Comparison of ENCODE assay signal across 8 mouse cellular contexts in genomic region chr14:54463959-54464292, GRCm38 (mm10). TPM values are rescaled to one million over a fixed set of nuclear protein-coding genes. Genes with fewer than 3 reads are reported as not detected.
DNase-seq lines count a peak whose midpoint lies in the region; ATAC-seq lines count a peak whose summit lies in the region.

Gene Lrp10, plus strand, starts transcription at chr14:54464137.

- H3K4me3 ChIP-seq in hindbrain, embryonic 12.5 days, result peak within 1 kb of the TSS; percentile 79

- H3K27me3 ChIP-seq in hindbrain, embryonic 12.5 days, result no peaks in the 10 kb centered on the region

- peak within 1 kb of the TSS; percentile 76 for H3K27ac ChIP-seq in hindbrain, embryonic 12.5 days

- 0% methylated on average over 35 of the region's 35 CpGs for WGBS in hindbrain, embryonic 12.5 days

- peak; percentile 90 for ATAC-seq in hindbrain, embryonic 12.5 days (ENCODE audit: low FRiP score)

- H3K36me3 ChIP-seq in hindbrain, embryonic 12.5 days, result peaks cover 16% of the 10 kb centered on the region

- peaks cover 8% of the 10 kb centered on the region for H3K4me1 ChIP-seq in hindbrain, embryonic 12.5 days

- peak; percentile 85 for DNase-seq in NIH3T3 (ENCODE audit: low read depth)
- DNase-seq in cerebellum, postnatal 10 days, result peak; percentile 94 to 96
- DNase-seq in frontal cortex, postnatal 14 days (ENCODE audit: low spot score in 2 of 2), result peak; percentile 67 to 75
- peak; percentile 81 to 86 for DNase-seq in layer of hippocampus, postnatal 14 days (ENCODE audit: low spot score in 2 of 2)
- peak; percentile 93 for DNase-seq in lung, postnatal 10 days
- DNase-seq in ovary, postnatal 14 days (ENCODE audit: low spot score), result peak; percentile 74
- DNase-seq in thymus, postnatal 14 days, result peak; percentile 95

- no peaks in the 10 kb centered on the region for H3K9me3 ChIP-seq in hindbrain, embryonic 12.5 days (replicated peaks)

- H3K9ac ChIP-seq in hindbrain, embryonic 12.5 days, result peak within 1 kb of the TSS; percentile 81

- peak within 1 kb of the TSS; percentile 92 for H3K4me2 ChIP-seq in hindbrain, embryonic 12.5 days (replicated peaks)

RNA-seq across cellular contexts. Expression of gene Lrp10, which starts in this region (rescaled TPM):
- polyA plus RNA-seq in hindbrain, embryonic 12.5 days (2016; fragmentation: Nextera tagmentation; extraction: Ambion mirVana), result 34.7 and 36.0 TPM in 2 replicates
- 10 to 100 TPM; 40.3 to 45.1 TPM for total RNA-seq in layer of hippocampus, postnatal 14 days (2021)

Comparison
In these comparisons a context has a peak if more than half of its experiments do, and no peak if none do; other contexts are left out.
1. Peak in every context shown above with its lines: DNase-seq, ATAC-seq, H3K4me3 ChIP-seq and H3K27ac ChIP-seq.